Mouse (Mus musculus): ENCODE measurements around the gene Scly. TPM values are rescaled to one million over a fixed set of nuclear protein-coding genes. Genes with fewer than 3 reads are reported as not detected.

The Scly gene
- polyA plus RNA-seq, 2 experiments: 11.6 to 13.5 TPM

- Histone ChIP-seq H3K27me3 (ENCODE audit: control insufficient read depth, insufficient read depth, low read length) (no peaks in the 10 kb centered on the region), H3K9me3 (ENCODE audit: control insufficient read depth, low read length) (no peaks in the 10 kb centered on the region), H3K4me2 (replicated peaks; ENCODE audit: low read depth, low read length, severe bottlenecking) (no peak overlapping the region), H3K4me1 (ENCODE audit: control insufficient read depth, insufficient read depth, low read length) (no peaks in the 10 kb centered on the region), H3K4me3 (replicated peaks; ENCODE audit: low read length) (no peak overlapping the region), H3K36me3 (ENCODE audit: control insufficient read depth, insufficient read depth, low read length) (no peaks in the 10 kb centered on the region), H3K9ac (ENCODE audit: low read depth, low read length, severe bottlenecking) (no peak overlapping the region), H3K27ac (replicated peaks; ENCODE audit: low read depth, low read length) (no peak overlapping the region)
- ATAC-seq (ENCODE audit: low FRiP score, low read depth) (no peak), DNase-seq (ENCODE audit: low spot score) (no peak)
- TF ChIP-seq POLR2A (IDR thresholded peaks at IDR 0.05; ENCODE audit: borderline replicate concordance, extremely low read depth, insufficient read depth, insufficient read length): no peak
- 88% methylated on average over 11 of the region's 11 CpGs for WGBS
Measured at GRCm38 (mm10) chr1:91356105-91356504, 58.0 kb downstream of the Scly start.

DNA sequence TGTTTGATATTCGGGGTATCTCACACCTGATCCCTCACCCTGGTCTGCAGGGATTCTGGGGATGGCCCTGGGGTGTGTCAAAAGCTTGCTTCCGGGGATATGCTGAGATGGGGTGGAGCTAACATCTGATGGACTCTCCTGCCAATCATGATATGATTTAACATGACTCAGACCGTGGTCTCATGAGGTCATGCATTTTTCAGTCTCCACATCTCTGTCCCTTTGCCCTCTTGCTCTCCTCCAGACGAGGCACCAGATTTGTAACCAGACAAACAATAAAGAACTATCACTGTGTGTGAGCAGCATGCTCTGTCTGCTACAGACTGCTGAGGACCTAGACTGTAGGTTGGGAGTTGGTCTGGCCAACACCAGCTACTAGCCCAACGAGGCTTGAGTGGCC lies 64.0 kb downstream of the Scly start:
- H3K27ac ChIP-seq (replicated peaks; ENCODE audit: low read depth, low read length): no peak overlapping the region
- ATAC-seq (ENCODE audit: low FRiP score, low read depth) (no peak), DNase-seq (ENCODE audit: low spot score) (no peak)
- TF ChIP-seq POLR2A (IDR thresholded peaks at IDR 0.05; ENCODE audit: borderline replicate concordance, extremely low read depth, insufficient read depth, insufficient read length): no peak
- peaks cover 5% of the 10 kb centered on the region; the same call in 1 of the 2 replicates for H3K27me3 ChIP-seq (ENCODE audit: control insufficient read depth, insufficient read depth, low read length)
- H3K9ac ChIP-seq (ENCODE audit: low read depth, low read length, severe bottlenecking): no peak overlapping the region
- H3K4me3 ChIP-seq (replicated peaks; ENCODE audit: low read length): no peak overlapping the region
- no peak overlapping the region for H3K4me2 ChIP-seq (replicated peaks; ENCODE audit: low read depth, low read length, severe bottlenecking)
- H3K36me3 ChIP-seq (ENCODE audit: control insufficient read depth, insufficient read depth, low read length): no peaks in the 10 kb centered on the region
- H3K4me1 ChIP-seq (ENCODE audit: control insufficient read depth, insufficient read depth, low read length): 0 out of 2 replicates have a peak, but pooled peaks cover 2% of the 10 kb centered on the region
- WGBS: 81% methylated on average over 5 of the region's 5 CpGs
- no peaks in the 10 kb centered on the region for H3K9me3 ChIP-seq (ENCODE audit: control insufficient read depth, low read length)

- Histone ChIP-seq H3K9me3 (ENCODE audit: control insufficient read depth, low read length) (no peaks in the 10 kb centered on the region), H3K4me1 (ENCODE audit: control insufficient read depth, insufficient read depth, low read length) (0 out of 2 replicates have a peak, but pooled peaks cover 2% of the 10 kb centered on the region), H3K4me2 (replicated peaks; ENCODE audit: low read depth, low read length, severe bottlenecking) (no peak overlapping the region), H3K9ac (ENCODE audit: low read depth, low read length, severe bottlenecking) (no peak overlapping the region), H3K27me3 (ENCODE audit: control insufficient read depth, insufficient read depth, low read length) (peaks cover 5% of the 10 kb centered on the region; the same call in 1 of the 2 replicates), H3K4me3 (replicated peaks; ENCODE audit: low read length) (no peak overlapping the region), H3K36me3 (ENCODE audit: control insufficient read depth, insufficient read depth, low read length) (peaks cover 3% of the 10 kb centered on the region), H3K27ac (replicated peaks; ENCODE audit: low read depth, low read length) (no peak overlapping the region)
- ATAC-seq (ENCODE audit: low FRiP score, low read depth) (no peak), DNase-seq (ENCODE audit: low spot score) (no peak)
- 89% methylated on average over 16 of the region's 16 CpGs for WGBS
- no peak for TF ChIP-seq POLR2A (IDR thresholded peaks at IDR 0.05; ENCODE audit: borderline replicate concordance, extremely low read depth, insufficient read depth, insufficient read length)
Measured at GRCm38 (mm10) chr1:91364822-91365644, 66.9 kb downstream of the Scly start.

DNA sequence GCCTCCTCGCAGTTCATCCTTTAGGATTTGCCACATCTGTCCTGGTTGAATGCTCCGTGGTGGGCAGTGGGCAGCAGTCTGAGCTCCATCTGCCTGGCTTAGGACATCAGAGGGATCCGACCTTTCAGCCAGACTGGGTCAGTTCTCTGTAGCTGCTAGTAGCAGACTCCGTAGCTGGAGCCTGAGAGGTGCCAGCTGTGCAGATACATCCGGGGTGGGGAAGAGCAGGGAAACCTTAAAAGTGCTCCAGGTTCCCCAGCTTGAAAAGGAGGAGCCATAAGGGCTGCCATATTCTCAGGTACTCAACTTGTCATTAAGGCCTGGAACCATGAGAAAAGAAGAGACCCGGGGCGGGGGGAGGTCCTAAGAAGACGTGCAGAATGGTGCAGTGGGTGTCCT lies 67.7 kb downstream of the Scly start:
- no peak for ATAC-seq (ENCODE audit: low FRiP score, low read depth)

GRCm38 (mm10) chr1:91366215-91367108 lies 68.3 kb downstream of the Scly start, which contains the start of gene Erfe:
Gene Erfe (plus strand): TSS chr1:91366430.
- Histone ChIP-seq H3K4me3 (replicated peaks; ENCODE audit: low read length) (peak within 1 kb of the TSS; percentile 45), H3K4me2 (replicated peaks; ENCODE audit: low read depth, low read length, severe bottlenecking) (peak within 1 kb of the TSS; percentile 97), H3K27me3 (ENCODE audit: control insufficient read depth, insufficient read depth, low read length) (peaks cover 5% of the 10 kb centered on the region; the same call in 1 of the 2 replicates), H3K4me1 (ENCODE audit: control insufficient read depth, insufficient read depth, low read length) (0 out of 2 replicates have a peak, but pooled peaks cover 2% of the 10 kb centered on the region), H3K36me3 (ENCODE audit: control insufficient read depth, insufficient read depth, low read length) (peaks cover 18% of the 10 kb centered on the region), H3K27ac (replicated peaks; ENCODE audit: low read depth, low read length) (no peak within 1 kb of the TSS), H3K9ac (ENCODE audit: low read depth, low read length, severe bottlenecking) (peak within 1 kb of the TSS; percentile 59), H3K9me3 (ENCODE audit: control insufficient read depth, low read length) (no peaks in the 10 kb centered on the region)
- 1% methylated on average over 32 of the region's 68 CpGs for WGBS
- DNase-seq (ENCODE audit: low spot score) (peak; percentile 36), ATAC-seq (ENCODE audit: low FRiP score, low read depth) (peak; percentile 48)
- no peak for TF ChIP-seq POLR2A (IDR thresholded peaks at IDR 0.05; ENCODE audit: borderline replicate concordance, extremely low read depth, insufficient read depth, insufficient read length)

More for the DNA sequence above, 67.7 kb downstream of the Scly start:
- Histone ChIP-seq H3K4me2 (replicated peaks; ENCODE audit: low read depth, low read length, severe bottlenecking) (peak overlapping the region; percentile 97), H3K4me1 (ENCODE audit: control insufficient read depth, insufficient read depth, low read length) (0 out of 2 replicates have a peak, but pooled peaks cover 2% of the 10 kb centered on the region), H3K36me3 (ENCODE audit: control insufficient read depth, insufficient read depth, low read length) (peaks cover 11% of the 10 kb centered on the region), H3K27ac (replicated peaks; ENCODE audit: low read depth, low read length) (no peak overlapping the region), H3K4me3 (replicated peaks; ENCODE audit: low read length) (peak overlapping the region; percentile 45), H3K27me3 (ENCODE audit: control insufficient read depth, insufficient read depth, low read length) (peaks cover 5% of the 10 kb centered on the region; the same call in 1 of the 2 replicates), H3K9ac (ENCODE audit: low read depth, low read length, severe bottlenecking) (peak overlapping the region; percentile 59), H3K9me3 (ENCODE audit: control insufficient read depth, low read length) (no peaks in the 10 kb centered on the region)
- TF ChIP-seq POLR2A (IDR thresholded peaks at IDR 0.05; ENCODE audit: borderline replicate concordance, extremely low read depth, insufficient read depth, insufficient read length): no peak
- no peak for DNase-seq (ENCODE audit: low spot score)
- WGBS: 28% methylated on average over 8 of the region's 8 CpGs
